Mouse (Mus musculus): ENCODE data around the gene Slc25a33.
"Not testable (repeated sequence)": the region's sequence is repeated elsewhere in the genome, so short reads cannot be mapped to it uniquely, and the experiment has no call there.

Gene Slc25a33

DNA sequence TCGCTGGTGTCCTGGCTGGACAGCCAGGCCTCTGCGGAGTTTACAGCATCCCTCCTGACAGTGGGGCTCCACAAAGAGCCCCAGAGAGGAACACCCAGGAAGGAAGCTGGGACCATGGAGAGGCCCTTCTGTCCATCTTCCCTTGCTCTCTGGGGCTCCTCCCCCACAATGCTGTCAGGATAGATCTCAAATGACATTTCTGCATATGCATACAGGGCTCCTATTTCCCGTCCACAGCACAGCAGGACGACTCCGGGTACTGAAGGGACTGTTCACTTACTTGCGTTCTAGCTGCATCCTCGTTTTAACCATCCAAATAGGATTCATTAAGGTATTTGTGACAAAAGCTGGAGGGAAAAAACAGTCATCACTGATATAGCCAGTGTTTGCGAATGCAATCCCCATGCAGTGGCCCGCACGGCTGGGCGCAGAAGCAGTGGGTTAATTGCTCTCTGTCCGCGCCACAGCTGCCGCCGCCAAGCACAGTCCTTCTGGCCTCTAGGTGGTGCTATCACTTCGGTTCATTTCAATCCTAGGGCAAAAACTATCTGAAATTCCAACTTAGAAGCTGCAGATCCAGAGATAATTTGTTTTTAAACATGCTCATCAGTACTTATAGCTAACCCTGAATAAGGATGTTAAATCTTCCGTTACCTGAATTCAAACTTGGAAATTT lies 21.8 kb downstream of the Slc25a33 start:
- DNase-seq = peak; percentile 68

DNA sequence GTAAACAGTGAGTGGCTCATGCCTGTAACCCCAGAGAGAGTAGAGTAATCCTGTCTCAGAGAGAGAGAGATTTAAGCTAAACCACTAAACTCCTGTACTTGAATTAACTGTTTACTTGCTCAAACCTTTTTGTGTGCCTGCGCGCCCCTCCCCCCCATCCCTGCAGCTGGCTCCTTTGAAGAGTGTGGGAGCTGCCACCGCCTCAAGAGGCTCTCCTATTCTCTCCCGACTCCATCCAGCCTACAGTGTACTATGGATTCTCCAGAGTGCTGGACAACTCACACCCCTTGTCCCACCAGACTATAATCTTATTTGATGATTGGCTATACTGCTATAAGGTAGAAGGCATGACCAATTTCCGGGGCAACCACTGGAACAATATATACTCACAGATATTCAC lies 23.4 kb downstream of the Slc25a33 start:
- no peak for DNase-seq

GRCm38 (mm10) chr4:149749663-149750015 lies 24.4 kb downstream of the Slc25a33 start:
- DNase-seq = not testable (repeated sequence)

GRCm38 (mm10) chr4:149749003-149749662 lies 24.9 kb downstream of the Slc25a33 start:
- no peak for DNase-seq

DNA sequence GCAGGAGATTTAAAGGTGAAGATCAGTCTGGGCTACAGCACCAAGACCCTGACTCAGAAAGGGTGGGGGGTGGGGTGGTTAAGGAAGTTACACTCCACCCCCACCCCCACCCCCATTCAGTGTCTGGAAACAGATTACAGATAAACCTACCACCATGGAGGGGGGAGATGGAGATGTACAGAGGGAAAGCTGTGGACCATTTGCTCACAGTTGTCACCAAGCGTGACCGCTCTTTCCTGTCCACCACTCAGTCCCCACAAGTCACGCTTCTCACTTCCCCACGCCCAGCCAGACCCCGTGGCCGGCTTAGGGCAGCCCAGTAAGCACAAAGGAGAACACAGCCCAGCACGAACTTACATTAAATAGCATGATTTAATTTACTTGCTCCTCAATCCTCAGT lies 30.0 kb downstream of the Slc25a33 start:
- no peak for DNase-seq

DNA sequence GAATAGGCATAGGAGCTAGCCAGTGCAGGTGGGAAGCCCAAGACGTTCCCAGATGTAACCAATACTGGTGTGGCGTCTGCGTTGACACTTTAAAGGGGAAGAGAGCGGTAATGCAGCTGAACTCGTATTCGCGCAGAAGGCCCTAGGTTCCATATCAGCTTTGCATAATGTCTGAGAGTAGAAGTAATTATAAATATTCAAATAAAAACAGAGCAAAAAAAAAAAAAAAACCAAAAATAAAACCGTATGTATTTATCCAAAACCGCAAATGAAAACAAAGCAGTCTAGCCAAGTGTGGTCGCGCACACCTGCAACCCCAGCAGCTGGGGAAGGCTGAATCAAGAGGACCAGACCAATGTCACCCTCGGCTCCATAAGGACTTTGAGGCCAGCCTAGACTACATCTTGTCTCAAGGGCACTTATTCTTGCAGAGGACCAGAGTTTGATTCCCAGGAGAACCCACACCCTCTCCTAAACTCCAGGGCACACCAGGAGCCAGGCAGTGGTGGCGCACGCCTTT lies 32.0 kb downstream of the Slc25a33 start:
- DNase-seq = no peak

DNA sequence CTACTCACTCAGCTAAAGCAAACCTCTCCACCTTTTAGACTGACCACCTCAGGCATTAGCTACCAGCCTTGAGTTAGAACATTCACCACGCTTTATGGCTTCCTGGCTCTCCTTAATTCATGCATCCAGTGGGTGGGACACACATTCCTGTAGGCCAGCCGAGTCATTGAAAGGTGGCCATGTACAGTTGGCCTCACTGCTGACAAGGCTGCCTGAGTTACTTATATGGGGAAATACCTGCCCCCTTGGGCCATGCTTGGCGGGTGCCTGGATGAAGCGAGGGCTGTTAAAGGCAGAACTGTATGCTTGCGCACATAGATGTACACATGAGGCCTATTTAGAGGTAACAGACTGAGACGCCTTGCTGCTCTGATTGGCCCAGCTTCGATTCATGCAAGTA lies 33.8 kb downstream of the Slc25a33 start:
- DNase-seq = no peak

- DNase-seq = no peak
Measured at GRCm38 (mm10) chr4:149739478-149739877, 34.6 kb downstream of the Slc25a33 start.

DNA sequence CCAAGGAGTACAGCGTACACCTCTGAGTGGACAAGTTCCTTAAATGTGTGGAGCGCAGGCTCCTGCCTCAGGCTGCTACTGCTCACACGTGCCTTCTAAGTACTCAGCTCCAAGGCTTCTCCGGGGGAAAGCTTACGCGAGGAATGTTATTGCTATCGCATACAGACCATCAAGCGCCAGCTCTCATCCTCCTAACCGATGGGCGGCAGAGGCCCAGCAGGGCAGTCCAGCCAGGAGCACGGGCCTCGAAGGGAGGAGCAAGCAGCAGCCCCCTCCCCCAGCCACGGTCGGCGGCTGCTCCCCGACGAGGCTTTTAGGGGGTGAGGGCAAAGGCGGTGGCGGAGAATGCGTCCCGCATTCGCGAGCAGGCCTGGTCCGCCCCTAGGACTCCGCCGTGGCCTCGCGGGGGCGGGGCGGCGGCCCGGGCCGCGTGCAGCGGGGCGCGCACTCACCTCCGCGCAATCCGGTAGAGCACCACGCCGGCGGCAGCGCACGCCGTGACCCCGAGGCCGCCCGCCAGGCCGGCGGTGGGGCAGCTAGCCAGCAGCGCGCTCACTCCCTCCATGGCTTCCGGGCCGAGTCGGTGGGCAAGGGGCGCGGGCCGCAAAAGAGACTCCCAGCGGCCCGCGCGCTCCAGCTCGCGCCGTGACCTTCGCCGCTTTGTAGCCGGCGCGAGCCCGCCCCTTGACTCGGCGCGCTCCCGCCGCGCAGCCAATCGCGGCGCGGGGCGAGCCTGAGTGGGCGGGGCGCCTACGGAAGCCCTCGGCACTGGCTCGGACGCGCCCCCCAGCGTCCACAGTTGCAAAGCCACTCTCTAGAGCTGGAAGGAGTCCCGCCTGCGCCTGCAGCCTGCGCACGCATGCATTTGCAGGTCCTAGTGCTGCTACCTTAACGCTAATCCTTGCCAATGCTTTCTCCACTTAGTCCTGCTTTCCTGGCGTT lies 36.4 kb downstream of the Slc25a33 start, which contains the start of gene Tmem201:
Tmem201 (minus strand) TSS at position 662 of the 942 bp plus-strand sequence.
- peak; percentile 96 for DNase-seq

GRCm38 (mm10) chr4:149736581-149736980 lies 37.5 kb downstream of the Slc25a33 start:
- DNase-seq = no peak

DNA sequence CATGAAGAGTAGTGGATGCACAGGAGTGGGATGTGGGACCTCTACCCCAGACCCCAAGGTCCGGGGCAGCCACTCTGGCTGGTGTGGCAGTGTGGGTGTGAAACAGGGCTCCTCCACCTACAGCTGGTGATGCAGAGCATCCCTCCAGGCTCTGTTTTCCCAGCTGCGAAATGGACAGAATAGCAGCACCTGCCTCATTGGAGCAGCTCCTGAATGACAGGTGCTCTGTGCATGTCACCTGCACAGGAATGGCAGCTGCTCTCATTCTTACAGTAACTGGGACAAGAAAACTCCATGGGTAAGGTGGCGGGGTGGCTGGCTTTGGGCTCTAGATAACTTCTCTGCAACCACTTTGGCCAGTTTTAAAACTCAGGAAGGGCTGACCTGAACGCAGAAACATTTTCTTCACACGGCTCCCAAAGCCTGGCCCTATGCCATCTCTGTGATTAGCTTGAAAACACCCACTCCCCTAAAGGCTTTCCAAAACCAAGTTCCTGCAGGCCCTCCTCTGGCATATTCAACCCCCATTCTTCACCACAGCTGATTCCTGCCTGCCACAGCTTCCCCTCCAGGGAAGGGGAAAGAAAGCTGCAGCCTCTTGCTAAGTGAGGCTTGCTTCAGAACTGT lies 38.3 kb downstream of the Slc25a33 start:
- DNase-seq = no peak

DNA sequence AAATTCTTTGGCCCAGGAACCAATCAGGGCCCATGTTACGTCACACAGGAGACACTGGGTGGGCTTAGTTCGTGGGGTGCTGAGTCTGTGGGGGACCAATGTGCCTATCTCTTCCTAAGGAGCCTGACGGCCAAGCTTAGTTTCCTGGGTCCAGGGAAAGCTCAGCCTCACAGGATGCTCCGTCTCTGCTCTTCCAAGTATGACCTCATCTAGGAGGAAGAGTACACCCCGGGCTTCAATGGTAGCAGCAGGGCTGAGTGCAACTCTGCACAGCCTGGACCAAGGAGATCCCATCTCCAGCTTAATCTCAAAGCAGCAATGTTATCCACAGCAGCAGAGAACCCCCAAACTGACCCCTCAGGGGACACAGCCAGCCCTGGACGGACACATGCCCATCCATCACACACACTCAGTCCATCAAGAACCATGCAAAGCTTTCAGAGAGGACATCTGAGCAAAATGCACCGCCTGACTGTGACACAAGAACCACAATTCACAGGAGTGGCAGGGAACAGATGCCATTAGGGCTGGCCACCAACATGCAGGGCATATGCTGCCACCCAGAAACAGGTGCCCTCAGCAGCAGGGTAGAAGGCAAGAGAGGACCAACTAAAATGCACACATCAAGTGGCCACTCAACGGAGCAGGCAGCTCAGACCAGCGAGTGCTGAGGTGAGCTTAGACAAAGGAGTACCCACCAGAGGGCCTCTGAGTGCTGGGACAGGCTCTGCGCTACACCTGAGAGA lies 39.2 kb downstream of the Slc25a33 start:
- DNase-seq = no peak

GRCm38 (mm10) chr4:149734246-149734645 lies 39.8 kb downstream of the Slc25a33 start:
- no peak for DNase-seq

DNA sequence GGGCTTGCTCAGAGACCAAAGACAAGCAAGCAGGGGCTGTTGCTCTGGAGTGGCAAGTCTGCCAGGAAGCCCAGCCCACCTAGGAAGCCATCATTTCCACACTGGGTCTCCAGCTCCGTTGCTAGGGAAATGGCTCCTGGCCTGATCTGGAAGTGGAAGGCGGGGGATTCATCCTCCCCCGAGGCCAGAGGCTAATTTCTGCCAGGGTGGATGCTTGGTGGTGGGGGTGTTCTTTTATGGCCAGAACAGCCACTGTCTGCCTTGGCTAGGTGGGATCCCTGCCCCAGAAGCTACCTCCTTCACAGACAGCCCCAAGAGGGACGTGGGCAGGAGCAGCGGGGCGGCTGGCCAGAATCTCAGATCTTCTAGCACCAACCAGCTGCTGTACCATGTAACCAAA lies 40.3 kb downstream of the Slc25a33 start:
- peak; percentile 73 for DNase-seq

GRCm38 (mm10) chr4:149732800-149733199 lies 41.3 kb downstream of the Slc25a33 start:
- DNase-seq = peak; percentile 57

DNA sequence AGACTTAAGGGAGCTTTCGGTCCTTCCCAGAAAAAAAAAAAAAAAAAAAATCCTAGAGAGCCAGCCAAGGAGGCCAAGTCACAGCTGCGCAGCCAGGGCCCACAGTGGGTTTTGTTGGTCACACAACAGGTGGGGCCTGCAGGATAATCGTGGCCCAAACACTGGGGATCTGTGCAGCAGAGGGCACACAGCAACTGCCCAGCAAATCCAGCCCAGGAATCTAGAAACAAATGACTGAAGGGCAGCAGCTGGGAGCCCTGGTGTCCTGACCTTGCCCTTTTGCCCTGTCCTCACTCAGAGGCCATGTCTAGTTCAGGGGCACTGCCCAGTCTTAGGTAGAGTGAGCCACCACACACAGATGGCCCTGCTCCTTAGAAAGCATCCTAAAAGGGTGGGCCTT lies 41.8 kb downstream of the Slc25a33 start:
- no peak for DNase-seq

DNA sequence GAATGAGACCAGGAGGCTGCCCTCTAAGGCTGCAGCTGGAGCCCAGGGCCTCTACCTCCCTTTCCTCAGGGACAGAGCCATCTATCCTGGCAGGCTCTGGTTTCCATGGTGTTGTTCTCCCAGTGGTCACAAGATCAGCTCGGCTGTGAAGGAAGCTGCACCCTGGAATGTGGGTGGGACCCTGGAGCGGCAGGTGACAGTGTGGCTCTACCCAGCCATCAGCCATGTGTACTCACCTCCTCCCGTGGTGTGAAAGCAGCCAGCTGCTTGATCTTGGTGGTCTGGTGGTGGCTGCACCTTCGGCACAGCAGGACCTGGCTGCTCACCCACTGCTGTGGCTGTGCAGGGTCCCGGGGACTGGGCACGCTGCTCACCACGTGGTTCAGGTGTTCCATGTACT lies 43.2 kb downstream of the Slc25a33 start:
- no peak for DNase-seq

GRCm38 (mm10) chr4:149728810-149729209 lies 45.3 kb downstream of the Slc25a33 start:
- no peak for DNase-seq

DNA sequence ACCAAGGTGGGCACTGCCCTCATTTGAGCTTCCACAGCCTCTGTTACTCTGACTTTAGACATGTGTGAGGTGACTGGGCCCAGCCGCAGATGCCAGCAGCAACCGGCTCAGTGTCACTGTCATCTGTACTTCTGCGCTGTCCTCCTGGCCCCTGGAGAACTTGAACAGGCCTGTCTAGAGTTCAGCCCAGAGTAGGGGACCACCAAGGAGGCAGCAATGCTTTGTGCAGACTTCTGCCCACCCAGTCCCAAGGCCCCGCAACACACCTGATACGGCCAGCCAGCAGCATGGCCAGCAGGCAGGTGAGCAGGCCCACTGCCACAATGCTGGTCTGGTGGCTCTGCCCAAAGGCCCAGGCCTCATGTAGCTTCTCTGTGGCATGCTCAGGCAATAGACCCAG lies 46.4 kb downstream of the Slc25a33 start:
- no peak for DNase-seq

- DNase-seq = peak; percentile 80
Measured at GRCm38 (mm10) chr4:149725661-149726350, 48.3 kb downstream of the Slc25a33 start.

DNA sequence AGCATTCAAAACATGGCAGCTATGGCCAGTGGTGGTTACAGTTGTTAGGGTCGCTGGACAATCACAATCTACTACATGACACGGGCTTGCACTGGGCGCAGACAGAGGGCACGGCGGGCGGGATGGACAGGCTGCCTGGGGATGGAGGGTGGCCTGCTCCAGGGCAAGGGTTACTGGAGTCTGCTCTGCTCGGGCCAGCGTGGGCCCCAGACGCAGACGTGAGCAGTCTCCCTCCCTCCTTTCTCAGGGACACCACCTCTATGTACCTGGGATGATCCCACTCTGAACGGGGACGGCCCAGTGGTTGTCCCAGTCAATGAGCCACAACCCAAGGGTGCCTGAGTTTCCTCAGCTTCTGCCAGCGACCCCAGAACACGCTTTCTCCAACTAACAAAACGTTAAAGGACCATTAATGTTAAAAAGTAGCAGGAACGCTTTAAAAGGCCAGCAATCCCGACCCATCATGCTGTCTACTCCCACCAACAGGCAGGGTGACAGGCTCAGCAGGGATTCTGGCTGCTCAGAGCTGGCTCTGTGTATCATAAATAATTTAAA lies 49.1 kb downstream of the Slc25a33 start:
- no peak for DNase-seq
